Mouse (Mus musculus) erythroblast, embryonic 14.5 days (primary cell): ENCODE results near the gene Pde4d.

ENCODE experiments used
- GATA1 ChIP-seq: IDR thresholded peaks from 2 replicates; pipeline ENCODE4 v1.6.1; 2012; ENCODE audit warnings: low read length, inconsistent platforms, mixed read lengths
- TAL1 ChIP-seq: IDR thresholded peaks from 3 replicates; pipeline ENCODE4 v1.6.1; 2012; ENCODE audit warnings: low read length, inconsistent platforms, mixed read lengths

- TF ChIP-seq GATA1 (no peak), TAL1 (no peak)
Measured at GRCm38 (mm10) chr13:109756854-109757253, 1307.1 kb downstream of the Pde4d start.
